ENCODE assay signal across 9 mouse cellular contexts in the genomic region with DNA sequence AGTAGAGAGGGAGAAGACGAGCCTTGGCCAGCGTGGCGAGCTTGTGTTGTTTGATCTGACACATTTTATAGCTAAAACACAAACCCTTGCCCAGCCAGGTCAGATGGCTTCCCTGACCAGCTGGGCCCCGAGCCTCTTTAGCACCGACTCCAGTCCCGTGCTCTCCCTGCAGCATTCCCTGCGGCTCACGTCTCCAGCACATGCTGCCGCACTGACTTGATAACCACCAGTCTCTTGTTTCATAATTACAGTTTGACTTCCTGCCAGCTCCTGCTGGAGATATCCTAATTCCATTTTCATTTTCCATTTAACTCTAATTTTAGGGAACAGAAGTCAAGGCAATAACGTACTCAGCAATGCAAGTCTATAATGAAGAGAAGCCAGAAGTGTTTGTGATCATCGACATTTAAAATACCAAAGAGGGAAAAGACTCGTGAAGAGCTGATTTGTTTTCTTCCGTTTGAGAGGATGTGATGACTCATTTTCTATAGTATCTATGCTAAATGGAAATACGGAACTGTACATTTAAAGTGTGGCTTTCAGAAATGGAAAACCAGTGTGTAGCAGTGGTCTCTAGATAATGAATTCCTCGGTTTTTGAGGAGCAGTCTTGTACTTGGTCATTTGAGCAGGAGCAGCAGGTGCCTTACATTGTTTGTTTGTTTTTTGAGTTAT. TPM values are rescaled to one million over a fixed set of nuclear protein-coding genes. Genes with fewer than 3 reads are reported as not detected.
DNase-seq lines count a peak whose midpoint lies in the region; ATAC-seq and TF ChIP-seq lines count a peak whose summit lies in the region.
"Had no signal": no experiment of that assay in that cellular context is flagged by ENCODE, and none has a peak within 500 bp of the region (broad histone marks: within the 10 kb centered on the region; RNA-seq: fewer than 3 reads in every experiment).

No protein-coding gene starts in this region.

- H3K27ac ChIP-seq in heart, embryonic 12.5 days (ENCODE audit: poor library complexity, severe bottlenecking) = no peak overlapping the region
- peak overlapping the region; percentile 45; the same call in 1 of the 2 replicates for H3K27ac ChIP-seq in cortical plate, adult 2 months (ENCODE audit: insufficient read depth, low read length)
- H3K27ac ChIP-seq in olfactory bulb, adult 2 months (ENCODE audit: insufficient read depth, low read depth, low read length) = 0 out of 2 replicates have a peak overlapping the region, but pooled peaks have one; percentile 35
- H3K27ac ChIP-seq: heart, embryonic 13.5 days; neural tube, embryonic 12.5 days had no signal

- TF ChIP-seq CTCF in cortical plate, adult 2 months (IDR thresholded peaks at IDR 0.05; ENCODE audit: extremely low read depth, insufficient read depth, low read length) = no peak
- no peak for TF ChIP-seq CTCF in olfactory bulb, adult 2 months (IDR thresholded peaks at IDR 0.05; ENCODE audit: insufficient read depth, low read depth, low read length)

- H3K4me3 ChIP-seq in heart, embryonic 12.5 days = no peak overlapping the region
- H3K4me3 ChIP-seq in cortical plate, adult 2 months (ENCODE audit: insufficient read depth, low read length) = no peak overlapping the region
- H3K4me3 ChIP-seq in olfactory bulb, adult 2 months (ENCODE audit: insufficient read depth, low read depth, low read length) = no peak overlapping the region
- H3K4me3 ChIP-seq: heart, embryonic 13.5 days; neural tube, embryonic 12.5 days had no signal

- H3K27me3 ChIP-seq in heart, embryonic 12.5 days (replicated peaks) = no peaks in the 10 kb centered on the region
- H3K27me3 ChIP-seq: heart, embryonic 13.5 days; neural tube, embryonic 12.5 days had no signal

- H3K36me3 ChIP-seq in heart, embryonic 12.5 days = peaks cover 49% of the 10 kb centered on the region

- H3K9me3 ChIP-seq in heart, embryonic 12.5 days (replicated peaks) = no peaks in the 10 kb centered on the region
- H3K9me3 ChIP-seq: heart, embryonic 13.5 days; neural tube, embryonic 12.5 days had no signal

- DNase-seq in heart, adult 9 months (ENCODE audit: low spot score in 2 of 2) = peak; percentile 34 to 50
- peak; percentile 57 for DNase-seq in layer of hippocampus, adult 11-12 months (ENCODE audit: low spot score)

- no peak overlapping the region for H3K4me2 ChIP-seq in heart, embryonic 12.5 days
- H3K4me2 ChIP-seq: heart, embryonic 13.5 days; neural tube, embryonic 12.5 days had no signal

- no peak for TF ChIP-seq POLR2A in cortical plate, adult 2 months (IDR thresholded peaks at IDR 0.05; ENCODE audit: extremely low read depth, insufficient read depth, low read length)
- TF ChIP-seq POLR2A in olfactory bulb, adult 2 months (IDR thresholded peaks at IDR 0.05; ENCODE audit: insufficient read depth, low read depth, low read length) = no peak

- no peak overlapping the region for H3K9ac ChIP-seq in heart, embryonic 12.5 days
- H3K9ac ChIP-seq: heart, embryonic 13.5 days; neural tube, embryonic 12.5 days had no signal

- no peaks in the 10 kb centered on the region for H3K4me1 ChIP-seq in heart, embryonic 12.5 days (replicated peaks)
- 0 out of 2 replicates have a peak, but pooled peaks cover 2% of the 10 kb centered on the region for H3K4me1 ChIP-seq in cortical plate, adult 2 months (ENCODE audit: control insufficient read depth, insufficient read depth, low read length)
- H3K4me1 ChIP-seq in olfactory bulb, adult 2 months (ENCODE audit: control insufficient read depth, insufficient read depth, low read length) = peaks cover 8% of the 10 kb centered on the region
- H3K4me1 ChIP-seq: neural tube, embryonic 12.5 days had no signal

- 71% methylated on average over 15 of the region's 15 CpGs for WGBS in heart, embryonic 12.5 days
- WGBS in olfactory bulb, adult 2 months = 37% methylated on average over 15 of the region's 15 CpGs

- ATAC-seq in heart, embryonic 12.5 days (ENCODE audit: insufficient number of reproducible peaks, low FRiP score) = no peak
- no peak for ATAC-seq in monocyte, adult 5-6 weeks (replicated peaks; ENCODE audit: insufficient number of reproducible peaks, low FRiP score, low TSS enrichment, poor library complexity, severe bottlenecking)
- ATAC-seq in granulocyte monocyte progenitor cell, adult 5-6 weeks (replicated peaks; ENCODE audit: poor library complexity, severe bottlenecking) = no peak

RNA-seq across cellular contexts. Expression of a gene that starts 11.1 kb away (rescaled TPM):
- polyA plus RNA-seq in heart, embryonic 12.5 days (2016; fragmentation: Nextera tagmentation; extraction: Ambion mirVana) = 46.7 and 51.1 TPM in 2 replicates
- 29.6 and 31.5 TPM in 2 replicates for polyA plus RNA-seq in cortical plate, adult 2 months (2012; rRNA removed)
- not detected in 2 replicates for polyA plus RNA-seq in olfactory bulb, adult 2 months (2012; ENCODE audit: insufficient read depth, insufficient read length, low replicate concordance, missing spikeins)
- total RNA-seq in monocyte, adult 5-6 weeks (2017) = 58.5 to 68.8 TPM (median 66.8 TPM) in 3 replicates
- total RNA-seq in granulocyte monocyte progenitor cell, adult 5-6 weeks (2014; fragmentation: Nextera tagmentation) = 87.7 and 90.3 TPM in 2 replicates
- total RNA-seq in granulocyte monocyte progenitor cell, adult 5-6 weeks (2017) = 67.3 and 124 TPM in 2 replicates

RNA-seq across cellular contexts. Expression of a gene that starts 11.4 kb away (rescaled TPM):
- polyA plus RNA-seq in heart, embryonic 12.5 days (2016; fragmentation: Nextera tagmentation; extraction: Ambion mirVana) = 342 TPM in 2 replicates
- 64.5 and 65.4 TPM in 2 replicates for polyA plus RNA-seq in cortical plate, adult 2 months (2012; rRNA removed)
- polyA plus RNA-seq in olfactory bulb, adult 2 months (2012; ENCODE audit: insufficient read depth, insufficient read length, low replicate concordance, missing spikeins) = not detected in 2 replicates
- total RNA-seq in monocyte, adult 5-6 weeks (2017) = 82.3 to 106 TPM (median 84.6 TPM) in 3 replicates
- total RNA-seq in granulocyte monocyte progenitor cell, adult 5-6 weeks (2014; fragmentation: Nextera tagmentation) = 160 and 220 TPM in 2 replicates
- total RNA-seq in granulocyte monocyte progenitor cell, adult 5-6 weeks (2017) = 133 and 136 TPM in 2 replicates

RNA-seq across cellular contexts. Expression of a gene that starts 31.3 kb away (rescaled TPM):
- 11.1 and 11.8 TPM in 2 replicates for polyA plus RNA-seq in heart, embryonic 12.5 days (2016; fragmentation: Nextera tagmentation; extraction: Ambion mirVana)
- 8.8 and 8.9 TPM in 2 replicates for polyA plus RNA-seq in cortical plate, adult 2 months (2012; rRNA removed)
- polyA plus RNA-seq in olfactory bulb, adult 2 months (2012; ENCODE audit: insufficient read depth, insufficient read length, low replicate concordance, missing spikeins) = not detected in 2 replicates
- 1.7 to 7.3 TPM (median 4.5 TPM) in 3 replicates for total RNA-seq in monocyte, adult 5-6 weeks (2017)
- total RNA-seq in granulocyte monocyte progenitor cell, adult 5-6 weeks (2014; fragmentation: Nextera tagmentation) = 0.30 and 5.4 TPM in 2 replicates
- total RNA-seq in granulocyte monocyte progenitor cell, adult 5-6 weeks (2017) = 6.9 and 7.6 TPM in 2 replicates

RNA-seq across cellular contexts. Expression of a gene that starts 59.2 kb away (rescaled TPM):
- 1.1 and 1.3 TPM in 2 replicates for polyA plus RNA-seq in heart, embryonic 12.5 days (2016; fragmentation: Nextera tagmentation; extraction: Ambion mirVana)
- polyA plus RNA-seq in cortical plate, adult 2 months (2012; rRNA removed) = 0.98 and 1.1 TPM in 2 replicates
- polyA plus RNA-seq in olfactory bulb, adult 2 months (2012; ENCODE audit: insufficient read depth, insufficient read length, low replicate concordance, missing spikeins) = not detected in 2 replicates
- total RNA-seq in monocyte, adult 5-6 weeks (2017) = 0.75 TPM in 1 of 3 replicates, not detected in the others
- total RNA-seq in granulocyte monocyte progenitor cell, adult 5-6 weeks (2014; fragmentation: Nextera tagmentation) = not detected in 2 replicates
- total RNA-seq in granulocyte monocyte progenitor cell, adult 5-6 weeks (2017) = not detected in 2 replicates
